Mouse (Mus musculus) myocyte (in vitro differentiated cells): ENCODE data around the gene Zc3h6. TPM values are rescaled to one million over a fixed set of nuclear protein-coding genes. Genes with fewer than 3 reads are reported as not detected.

Experiments
- H3K27me3 ChIP-seq: one replicate; pipeline ENCODE4 v1.6.1; 2011; ENCODE audit not compliant: control insufficient read depth, insufficient read depth, insufficient read length
- H3K36me3 ChIP-seq: one replicate; pipeline ENCODE4 v1.6.1; 2011; ENCODE audit not compliant: control insufficient read depth, insufficient read depth
- H3K4me2 ChIP-seq: one replicate; pipeline ENCODE4 v1.6.1; 2011; ENCODE audit warnings: low read depth, control low read depth
- H3K4me3 ChIP-seq: one replicate; pipeline ENCODE4 v1.5.1; 2011; ENCODE audit warnings: mild to moderate bottlenecking, control low read depth, moderate library complexity
- H3K79me2 ChIP-seq: one replicate; pipeline ENCODE4 v1.6.1; 2011; ENCODE audit not compliant: control insufficient read depth, insufficient read depth
- H3ac ChIP-seq: one replicate; pipeline ENCODE4 v1.6.1; 2011; ENCODE audit not compliant: control insufficient read depth, insufficient read length
- CEBPB ChIP-seq: IDR thresholded peaks from 2 replicates; pipeline ENCODE4 v1.6.1; 2011; ENCODE audit warnings: mild to moderate bottlenecking, moderate library complexity; ENCODE audit not compliant: poor library complexity, insufficient read depth, severe bottlenecking
- E2F4 ChIP-seq: IDR thresholded peaks from one replicate; pipeline ENCODE4 v1.6.1; 2011; ENCODE audit warnings: mild to moderate bottlenecking, control low read depth, moderate library complexity; ENCODE audit not compliant: insufficient read depth
- MAX ChIP-seq: IDR thresholded peaks from one replicate; pipeline ENCODE4 v1.6.1; 2011; ENCODE audit warnings: low read depth, mild to moderate bottlenecking, control low read depth
- MYOD1 ChIP-seq, 3 experiments: IDR thresholded peaks; one replicate each; pipeline ENCODE4 v1.6.1; 2011; ENCODE audit warnings: control low read depth in 2 of 3, low read depth in 2 of 3, mild to moderate bottlenecking in 2 of 3, moderate library complexity in 1 of 3; ENCODE audit not compliant: insufficient read length in 2 of 3, control insufficient read depth in 1 of 3
- MYOG ChIP-seq, 3 experiments: IDR thresholded peaks; one replicate each; pipeline ENCODE4 v1.6.1; 2011; ENCODE audit warnings: control low read depth in 2 of 3, low read depth in 2 of 3, mild to moderate bottlenecking in 2 of 3; ENCODE audit not compliant: insufficient read length in 2 of 3, control insufficient read depth in 1 of 3, insufficient read depth in 1 of 3
- POLR2A ChIP-seq: IDR thresholded peaks from one replicate; pipeline ENCODE4 v1.6.1; 2011; ENCODE audit warnings: low read depth, mild to moderate bottlenecking, control low read depth, moderate library complexity; ENCODE audit not compliant: insufficient read length
- POLR2AphosphoS2 ChIP-seq: IDR thresholded peaks from one replicate; pipeline ENCODE4 v1.6.1; 2011; ENCODE audit warnings: low read depth, control low read depth; ENCODE audit not compliant: insufficient read length
- REST ChIP-seq: IDR thresholded peaks from one replicate; pipeline ENCODE4 v1.6.1; 2011; ENCODE audit warnings: mild to moderate bottlenecking, control low read depth, moderate library complexity; ENCODE audit not compliant: insufficient read depth, insufficient read length
- SRF ChIP-seq: IDR thresholded peaks from one replicate; pipeline ENCODE4 v1.6.1; 2011; ENCODE audit warnings: low read depth; ENCODE audit not compliant: control insufficient read depth, insufficient read length
- TCF12 ChIP-seq: IDR thresholded peaks from one replicate; pipeline ENCODE4 v1.6.1; 2011; ENCODE audit warnings: mild to moderate bottlenecking, control low read depth; ENCODE audit not compliant: poor library complexity, insufficient read depth, severe bottlenecking
- TCF3 ChIP-seq: IDR thresholded peaks from one replicate; pipeline ENCODE4 v1.6.1; 2011; ENCODE audit warnings: low read depth, control low read depth; ENCODE audit not compliant: insufficient read length
- USF1 ChIP-seq: IDR thresholded peaks from one replicate; pipeline ENCODE4 v1.6.1; 2011; ENCODE audit warnings: low read depth, mild to moderate bottlenecking, control low read depth, moderate library complexity
- polyA plus RNA-seq: library from polyadenylated mRNA; unstranded; fragments of >200 nt; fragmentation: generic; extraction: Trizol; gene quantifications from one replicate; pipeline ENCODE4 v1.2.1, GENCODE M21; 2012; ENCODE audit warnings: missing spikeins

Gene Zc3h6
- polyA plus RNA-seq = 1.6 TPM

DNA sequence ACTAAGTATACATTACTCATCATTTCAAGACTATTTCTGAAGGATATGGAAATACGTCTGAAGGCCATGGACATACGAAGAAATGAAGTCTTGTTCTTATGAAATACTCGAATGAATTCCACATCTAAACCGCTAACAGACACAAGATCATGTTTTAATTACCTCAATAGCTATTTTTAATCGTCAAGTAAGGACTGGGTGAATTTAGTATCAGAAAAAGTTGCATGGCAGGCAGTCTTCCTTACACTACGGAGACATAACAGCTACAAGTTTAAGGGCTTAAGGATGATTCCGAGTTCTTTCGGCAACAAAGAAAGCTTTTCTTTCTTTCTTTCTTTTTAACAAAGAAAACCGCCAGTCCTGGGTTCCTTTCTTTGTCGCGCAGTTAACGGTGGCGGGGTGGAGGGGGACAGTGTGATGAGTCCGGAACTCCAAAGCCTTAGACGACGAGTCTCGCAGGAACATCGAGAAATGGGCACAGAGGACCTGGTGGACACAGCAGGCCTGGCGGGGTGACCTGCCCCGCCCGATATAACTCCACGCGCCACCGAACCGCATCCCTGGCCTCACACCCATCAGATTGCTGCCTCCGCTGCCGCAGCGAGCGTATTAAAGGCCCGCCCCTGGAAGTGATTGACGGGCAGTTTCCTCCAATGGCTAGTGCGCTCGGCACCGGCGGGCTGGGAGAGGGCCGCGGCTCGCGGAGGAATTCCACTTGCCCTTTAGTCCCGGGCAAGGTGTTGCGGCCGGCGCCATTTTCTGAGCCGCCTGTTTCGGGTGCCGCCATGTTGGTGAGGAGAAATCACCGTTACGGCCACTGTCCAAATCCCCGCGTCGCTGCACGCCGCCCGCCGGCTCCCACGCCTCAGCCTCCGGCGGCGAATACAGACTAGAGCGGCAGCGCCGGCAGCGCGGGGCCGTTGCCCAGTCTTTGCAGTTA lies at the start of gene Zc3h6:
TSS of gene Zc3h6 (plus strand) at position 762 of the 940 bp plus-strand sequence.
- Histone ChIP-seq H3K4me2 (peak within 1 kb of the TSS; percentile 84), H3K36me3 (no peaks in the 10 kb centered on the region), H3K79me2 (peaks cover 8% of the 10 kb centered on the region), H3ac (peak within 1 kb of the TSS; percentile 38), H3K27me3 (no peaks in the 10 kb centered on the region), H3K4me3 (peak within 1 kb of the TSS; percentile 56)
- TF ChIP-seq POLR2AphosphoS2 = peak; percentile 94
- peak in 1 of 3 experiments; percentile 20 for TF ChIP-seq MYOG (IDR thresholded peaks at IDR 0.05; ENCODE audit: control insufficient read depth in 1 of 3, insufficient read depth in 1 of 3, insufficient read length in 2 of 3, low read depth in 2 of 3)
- no peak for TF ChIP-seq TCF12
- TF ChIP-seq CEBPB = no peak
- TF ChIP-seq SRF = peak; percentile 57
- peak; percentile 47 for TF ChIP-seq E2F4
- peak; percentile 25 for TF ChIP-seq TCF3
- TF ChIP-seq POLR2A = peak; percentile 97
- TF ChIP-seq MYOD1 (IDR thresholded peaks at IDR 0.05; ENCODE audit: control insufficient read depth in 1 of 3, insufficient read length in 2 of 3, low read depth in 2 of 3) = peak in 1 of 3 experiments; percentile 31

DNA sequence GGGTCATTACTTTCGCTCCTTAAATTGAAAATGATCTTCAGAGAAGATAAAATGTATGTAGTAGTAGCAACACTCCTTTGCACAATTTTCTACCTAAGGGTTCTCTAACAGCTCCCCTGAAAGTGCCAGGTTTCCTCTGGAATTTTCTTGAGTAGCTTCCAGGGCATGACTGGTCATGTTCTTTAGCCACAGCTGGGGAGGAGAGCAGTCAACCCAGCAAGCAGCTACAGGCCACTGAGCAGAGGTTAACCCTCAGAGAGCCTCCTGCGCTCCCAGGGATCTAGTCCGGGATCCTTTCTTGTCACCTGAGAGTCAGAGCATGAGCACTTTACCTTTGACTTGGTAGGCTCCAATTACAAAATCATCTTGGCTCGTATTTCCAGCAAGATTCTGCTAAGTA lies 42.4 kb upstream of the Zc3h6 start:
- Histone ChIP-seq H3K79me2 (no peaks in the 10 kb centered on the region), H3ac (no peak overlapping the region), H3K4me2 (no peak overlapping the region), H3K4me3 (no peak overlapping the region), H3K27me3 (no peaks in the 10 kb centered on the region), H3K36me3 (peaks cover 9% of the 10 kb centered on the region)
- TF ChIP-seq POLR2A (no peak), TCF12 (no peak)

DNA sequence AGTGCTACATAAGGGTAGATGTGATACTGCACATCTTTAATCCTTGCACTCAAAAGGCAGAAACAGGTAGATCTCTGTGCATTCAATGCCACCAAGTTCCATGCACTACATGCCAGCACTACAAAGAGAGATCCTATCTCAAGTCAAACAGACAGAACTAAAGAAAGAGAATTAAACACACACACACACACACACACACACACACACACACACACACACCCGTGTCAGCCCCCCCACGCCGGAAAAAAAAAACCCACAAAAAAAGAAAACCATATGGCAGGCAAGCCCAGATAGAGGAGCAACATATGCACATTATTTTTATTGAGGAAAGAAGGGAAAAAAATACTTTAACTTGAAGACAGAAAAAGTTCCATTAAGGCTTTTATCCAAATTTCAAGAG lies 38.8 kb upstream of the Zc3h6 start:
- no peak overlapping the region for H3K4me2 ChIP-seq
- peaks cover 9% of the 10 kb centered on the region for H3K36me3 ChIP-seq
- no peak overlapping the region for H3ac ChIP-seq
- no peaks in the 10 kb centered on the region for H3K79me2 ChIP-seq
- no peak for TF ChIP-seq E2F4
- no peak for TF ChIP-seq MYOG (IDR thresholded peaks at IDR 0.05; ENCODE audit: control insufficient read depth in 1 of 3, insufficient read depth in 1 of 3, insufficient read length in 2 of 3, low read depth in 2 of 3)
- no peak for TF ChIP-seq MYOD1 (IDR thresholded peaks at IDR 0.05; ENCODE audit: control insufficient read depth in 1 of 3, insufficient read length in 2 of 3, low read depth in 2 of 3)
- TF ChIP-seq MAX = no peak
- no peak for TF ChIP-seq TCF12
- TF ChIP-seq TCF3 = no peak
- H3K27me3 ChIP-seq = no peaks in the 10 kb centered on the region
- H3K4me3 ChIP-seq = no peak overlapping the region

DNA sequence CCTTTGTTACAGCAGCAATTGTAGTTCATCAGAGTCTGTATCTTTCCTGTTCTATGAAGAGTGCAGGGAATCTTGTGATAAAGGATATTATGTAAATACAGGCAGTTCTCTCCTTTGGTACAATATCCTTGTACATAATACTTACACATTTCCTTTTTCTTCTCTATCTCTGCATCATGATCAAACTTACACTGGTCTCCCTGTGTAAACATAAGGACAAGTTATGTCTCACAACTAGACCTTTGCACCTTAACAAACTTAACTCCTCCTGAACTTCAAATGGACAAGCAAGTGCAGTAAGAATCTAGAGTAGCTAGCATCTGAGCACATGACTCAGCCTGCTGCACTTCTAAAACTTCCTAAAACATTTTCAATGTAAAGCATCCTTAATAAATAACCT lies 36.5 kb upstream of the Zc3h6 start:
- no peak overlapping the region for H3K4me2 ChIP-seq
- no peaks in the 10 kb centered on the region for H3K79me2 ChIP-seq
- peaks cover 8% of the 10 kb centered on the region for H3K36me3 ChIP-seq
- TF ChIP-seq REST = no peak
- TF ChIP-seq MYOG (IDR thresholded peaks at IDR 0.05; ENCODE audit: control insufficient read depth in 1 of 3, insufficient read depth in 1 of 3, insufficient read length in 2 of 3, low read depth in 2 of 3) = no peak
- no peak for TF ChIP-seq CEBPB
- TF ChIP-seq TCF12 = no peak
- TF ChIP-seq USF1 = no peak
- TF ChIP-seq E2F4 = no peak
- no peak for TF ChIP-seq MYOD1 (IDR thresholded peaks at IDR 0.05; ENCODE audit: control insufficient read depth in 1 of 3, insufficient read length in 2 of 3, low read depth in 2 of 3)
- TF ChIP-seq SRF = no peak
- TF ChIP-seq MAX = no peak
- H3K27me3 ChIP-seq = no peaks in the 10 kb centered on the region
- H3K4me3 ChIP-seq = no peak overlapping the region
- no peak overlapping the region for H3ac ChIP-seq

DNA sequence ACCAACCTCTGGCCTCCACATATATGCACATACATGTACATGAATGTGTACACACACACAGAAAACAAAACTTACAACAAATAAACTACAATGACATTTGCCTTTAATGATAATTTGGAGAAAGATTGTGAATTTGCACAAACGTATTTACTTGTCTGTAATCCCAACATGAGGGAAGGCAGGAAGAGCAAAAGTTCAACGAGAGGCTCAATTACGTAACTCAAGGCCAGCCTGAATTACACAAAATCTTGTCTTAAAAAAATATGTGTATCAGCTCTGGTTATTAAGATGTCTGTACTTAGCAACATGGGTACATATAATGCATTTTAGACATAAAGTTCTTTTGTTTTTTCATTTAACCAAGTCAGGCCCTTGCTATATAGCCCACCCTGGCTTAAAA lies 30.9 kb upstream of the Zc3h6 start:
- Histone ChIP-seq H3K27me3 (no peaks in the 10 kb centered on the region), H3ac (no peak overlapping the region), H3K79me2 (no peaks in the 10 kb centered on the region), H3K36me3 (no peaks in the 10 kb centered on the region), H3K4me2 (no peak overlapping the region), H3K4me3 (no peak overlapping the region)
- TF ChIP-seq E2F4 = no peak
